Comparison of ENCODE assay signal across 7 mouse cellular contexts in the genomic region with DNA sequence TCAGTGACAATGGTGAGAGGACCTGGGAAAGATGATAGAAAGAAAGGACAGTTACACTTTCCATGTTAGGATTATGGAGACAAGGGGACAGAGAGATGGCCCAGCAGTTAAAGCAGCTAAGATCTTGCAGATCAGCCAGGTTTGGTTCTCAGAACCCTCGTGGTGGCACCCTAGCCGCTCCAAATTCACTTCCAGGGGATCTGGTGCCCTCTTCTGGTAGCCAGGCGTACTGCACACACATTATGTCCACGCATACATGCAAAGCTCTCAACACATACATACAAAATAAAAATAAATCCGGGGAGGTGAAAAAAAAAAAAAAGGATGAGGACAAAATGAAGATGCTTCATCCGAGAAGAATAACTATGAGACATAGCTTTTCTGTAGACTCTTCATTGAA. TPM values are rescaled to one million over a fixed set of nuclear protein-coding genes. Genes with fewer than 3 reads are reported as not detected.
DNase-seq lines count a peak whose midpoint lies in the region; ATAC-seq and TF ChIP-seq lines count a peak whose summit lies in the region.

No protein-coding gene starts in this region.

- no peak overlapping the region for H3K9ac ChIP-seq in ES-E14 (ENCODE audit: insufficient read depth, low read depth, low read length, poor library complexity, severe bottlenecking)

- in situ Hi-C loops in ES-E14 (cut with MboI; ENCODE audit: low sequenced_read_pairs in 2 of 2, unreplicated experiment in 2 of 2) = loop anchor here in 1 of 2 experiments (10.0 kb wide), 1 partner anchor 482 kb away; no protein-coding TSS in a partner anchor

- no peaks in the 10 kb centered on the region for H3K36me3 ChIP-seq in ES-E14 (ENCODE audit: control insufficient read depth, insufficient read depth, low read length, poor library complexity, severe bottlenecking)

- no peak overlapping the region for H3K4me3 ChIP-seq in ES-E14 (ENCODE audit: insufficient read depth in 1 of 2, low read depth in 1 of 2, low read length in 2 of 2, poor library complexity in 1 of 2, severe bottlenecking in 1 of 2)

- DNase-seq in layer of hippocampus, adult 11-12 months (ENCODE audit: low spot score) = peak; percentile 25
- no peak for DNase-seq in layer of hippocampus, adult 9-10 months (ENCODE audit: low spot score)
- peak; percentile 59 for DNase-seq in ES-E14 (ENCODE audit: low read depth, low spot score)
- DNase-seq in brain, adult 2 months (ENCODE audit: low read depth, low spot score) = peak; percentile 17
- DNase-seq in lung, postnatal 36 days = peak; percentile 10
- no peak for DNase-seq in cerebellum, adult 11 months

- no peak for ATAC-seq in erythroblast, adult 5-6 weeks (replicated peaks; ENCODE audit: low FRiP score, poor library complexity, severe bottlenecking)

- H3K4me1 ChIP-seq in ES-E14 (ENCODE audit: control insufficient read depth in 2 of 2, insufficient read depth in 2 of 2, low read length in 2 of 2, poor library complexity in 1 of 2) = no peaks in the 10 kb centered on the region

- H3K27ac ChIP-seq in ES-E14 (ENCODE audit: insufficient read depth, low read depth, low read length, poor library complexity, severe bottlenecking) = no peak overlapping the region

- H3K9me3 ChIP-seq in ES-E14 (ENCODE audit: control insufficient read depth, insufficient read depth, low read depth, low read length) = no peaks in the 10 kb centered on the region

TF ChIP-seq in ES-E14, 5 proteins besides CTCF, POLR2A, EP300 and RAD21:
- no peak for TF ChIP-seq ZNF384 (IDR thresholded peaks at IDR 0.05; ENCODE audit: low read depth, low read length)
- peak; percentile 84 for TF ChIP-seq ZC3H11A (IDR thresholded peaks at IDR 0.05; ENCODE audit: borderline replicate concordance, low read depth, low read length)

RNA-seq across cellular contexts. Expression of gene Etnppl, which starts 40.6 kb away (rescaled TPM):
- not detected in 2 replicates for total RNA-seq in ES-E14 (2012; rRNA removed)
- total RNA-seq in erythroblast, adult 5-6 weeks (2015; ENCODE audit: low replicate concordance) = not detected in 2 replicates
- total RNA-seq in erythroblast, adult 5-6 weeks (2017; ENCODE audit: low replicate concordance) = 0.14 TPM in 1 of 2 replicates, not detected in the other

Comparison
In these comparisons a context has a peak if more than half of its experiments do, and no peak if none do; other contexts are left out.
1. DNase-seq: peak in layer of hippocampus, adult 11-12 months (single experiment), ES-E14 (single experiment), brain, adult 2 months (single experiment) and lung, postnatal 36 days (single experiment); none in layer of hippocampus, adult 9-10 months (single experiment) and cerebellum, adult 11 months (single experiment).